Mouse (Mus musculus) cerebellum, adult 2 months (tissue): ENCODE measurements at regions not wholly inside any gene's neighbourhood (a gene's known extent, or its start where the extent isn't known, plus 50 kb on each side); places are given as distances from the start of the nearest gene placed in this dataset.

Experiments
- DNase-seq, 2 experiments: peaks; one replicate each; pipeline ENCODE4 v3.0.0; 2021
- H3K27ac ChIP-seq: fragments of 200-500 bp; 2 replicates; pipeline ENCODE4 v1.5.1; 2012; ENCODE audit warnings: low read length, control low read depth, inconsistent platforms; ENCODE audit not compliant: insufficient read depth
- H3K27me3 ChIP-seq: fragments of 200-500 bp; 2 replicates; pipeline ENCODE4 v1.6.1; 2012; ENCODE audit warnings: inconsistent platforms, mild to moderate bottlenecking, low read length, moderate library complexity; ENCODE audit not compliant: control insufficient read depth, insufficient read depth
- H3K4me1 ChIP-seq: fragments of 200-500 bp; 2 replicates; pipeline ENCODE4 v1.6.1; 2011; ENCODE audit warnings: low read length; ENCODE audit not compliant: control insufficient read depth, insufficient read depth
- H3K4me3 ChIP-seq: fragments of 200-500 bp; replicated peaks from 2 replicates; pipeline ENCODE3; 2011; ENCODE audit warnings: mild to moderate bottlenecking, low read depth, low read length, control low read depth; ENCODE audit not compliant: insufficient read depth
- CTCF ChIP-seq: fragments of 200-500 bp; IDR thresholded peaks from 2 replicates; pipeline ENCODE4 v1.5.1; 2011; ENCODE audit warnings: low read depth, mild to moderate bottlenecking, control low read depth, low read length, moderate library complexity, borderline replicate concordance; ENCODE audit not compliant: insufficient read depth
- POLR2A ChIP-seq: fragments of 200-500 bp; IDR thresholded peaks from 2 replicates; pipeline ENCODE4 v1.6.1; 2011; ENCODE audit warnings: low read length, control low read depth, borderline replicate concordance; ENCODE audit not compliant: insufficient read depth
- WGBS: fragments of 180-500 bp; shearing (Covaris S2); methylation state at CpG from one replicate; pipeline ENCODE4 v1.1.7; 2018; 5-methylcytosine and 5-hydroxymethylcytosine counted together

- H3K4me1 ChIP-seq: no peaks in the 10 kb centered on the region
- no peaks in the 10 kb centered on the region for H3K27me3 ChIP-seq
- WGBS: 55% methylated on average over 7 of the region's 7 CpGs
- TF ChIP-seq POLR2A: no peak
- TF ChIP-seq CTCF: no peak
- H3K27ac ChIP-seq: no peak overlapping the region
- no peak overlapping the region for H3K4me3 ChIP-seq
- DNase-seq: no peak
Observed at GRCm38 (mm10) chr6:147954967-147955830, 91.9 kb upstream of the Far2 start.

GRCm38 (mm10) chr6:147964739-147965138 lies 82.3 kb upstream of the Far2 start:
- WGBS: 78% methylated on average over 4 of the region's 4 CpGs
- Histone ChIP-seq H3K4me1 (no peaks in the 10 kb centered on the region), H3K27ac (no peak overlapping the region), H3K4me3 (no peak overlapping the region), H3K27me3 (no peaks in the 10 kb centered on the region)
- no peak for DNase-seq
- no peak for TF ChIP-seq POLR2A
- no peak for TF ChIP-seq CTCF

GRCm38 (mm10) chr6:147970162-147970608 lies 76.9 kb upstream of the Far2 start:
- 95% methylated on average over 2 of the region's 2 CpGs for WGBS
- TF ChIP-seq POLR2A: no peak
- H3K4me1 ChIP-seq: no peaks in the 10 kb centered on the region
- no peak overlapping the region for H3K4me3 ChIP-seq
- no peak for DNase-seq
- H3K27ac ChIP-seq: no peak overlapping the region
- no peaks in the 10 kb centered on the region for H3K27me3 ChIP-seq

GRCm38 (mm10) chr6:147972552-147972951 lies 74.5 kb upstream of the Far2 start:
- Histone ChIP-seq H3K27ac (no peak overlapping the region), H3K27me3 (no peaks in the 10 kb centered on the region), H3K4me1 (no peaks in the 10 kb centered on the region), H3K4me3 (no peak overlapping the region)
- TF ChIP-seq CTCF (no peak), POLR2A (no peak)
- WGBS: 71% methylated on average over 1 of the region's 1 CpGs
- DNase-seq: no peak

- WGBS: 84% methylated on average over 2 of the region's 2 CpGs
- no peaks in the 10 kb centered on the region for H3K4me1 ChIP-seq
- TF ChIP-seq POLR2A (no peak), CTCF (no peak)
Observed at GRCm38 (mm10) chr6:147973059-147973458, 74.0 kb upstream of the Far2 start.

GRCm38 (mm10) chr6:147975917-147976316 lies 71.1 kb upstream of the Far2 start:
- no peaks in the 10 kb centered on the region for H3K27me3 ChIP-seq
- TF ChIP-seq CTCF: no peak
- TF ChIP-seq POLR2A: no peak
- H3K27ac ChIP-seq: no peak overlapping the region
- no peak for DNase-seq
- 75% methylated on average over 1 of the region's 1 CpGs for WGBS
- H3K4me1 ChIP-seq: no peaks in the 10 kb centered on the region
- H3K4me3 ChIP-seq: no peak overlapping the region

More at GRCm38 (mm10) chr6:147973059-147973458, 74.0 kb upstream of the Far2 start:
- Histone ChIP-seq H3K27me3 (no peaks in the 10 kb centered on the region), H3K4me3 (no peak overlapping the region), H3K27ac (no peak overlapping the region)
- DNase-seq: no peak

GRCm38 (mm10) chr6:147989381-147989780 lies 57.7 kb upstream of the Far2 start:
- WGBS: 78% methylated on average over 4 of the region's 4 CpGs
- TF ChIP-seq POLR2A (no peak), CTCF (no peak)
- H3K27me3 ChIP-seq: no peaks in the 10 kb centered on the region

More at GRCm38 (mm10) chr6:147989381-147989780, 57.7 kb upstream of the Far2 start:
- no peak overlapping the region for H3K27ac ChIP-seq
- no peak overlapping the region for H3K4me3 ChIP-seq
- DNase-seq: no peak
- H3K4me1 ChIP-seq: no peaks in the 10 kb centered on the region
